Mouse (Mus musculus): ENCODE results near the gene Minar1.

Minar1 gene

GRCm38 (mm10) chr9:89623006-89623760 lies at the start of gene Minar1:
Gene Minar1, minus strand, starts transcription at chr9:89623125.
- peak; percentile 2 for DNase-seq (ENCODE audit: low spot score)

- DNase-seq (ENCODE audit: low spot score) = no peak
These were observed 47.0 kb upstream of the Minar1 start for GRCm38 (mm10) chr9:89669878-89670277.

DNA sequence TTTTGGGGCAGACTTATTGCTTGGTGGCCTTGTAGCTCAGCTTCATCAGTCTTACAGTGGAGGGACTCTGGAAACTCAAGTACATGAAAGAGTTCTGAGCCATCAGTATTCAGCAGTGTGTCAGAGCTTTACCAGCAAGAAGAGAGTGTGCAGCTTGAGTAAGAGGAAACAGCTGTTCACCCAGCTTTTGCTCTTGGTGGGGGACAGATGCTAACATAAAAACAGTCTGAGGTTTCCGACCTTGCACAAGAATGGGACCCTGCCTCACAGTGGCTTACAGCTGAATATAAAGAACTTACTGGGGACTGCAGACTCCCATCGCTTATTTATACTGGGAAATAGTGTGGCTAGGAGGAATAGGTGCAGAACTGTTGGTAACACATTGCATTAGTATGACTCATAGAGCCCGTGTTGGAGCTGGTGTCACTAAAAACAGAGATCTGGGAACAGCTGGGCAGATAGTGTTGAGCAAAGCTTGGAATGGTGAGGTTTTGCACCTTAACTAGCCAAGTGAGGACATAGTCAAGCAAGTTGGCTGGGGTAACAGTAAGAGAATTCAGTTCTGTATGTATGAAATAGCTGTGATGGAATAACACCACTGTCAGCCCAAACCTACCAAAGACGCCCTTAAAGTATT lies 44.5 kb upstream of the Minar1 start:
- no peak for DNase-seq (ENCODE audit: low spot score)

DNA sequence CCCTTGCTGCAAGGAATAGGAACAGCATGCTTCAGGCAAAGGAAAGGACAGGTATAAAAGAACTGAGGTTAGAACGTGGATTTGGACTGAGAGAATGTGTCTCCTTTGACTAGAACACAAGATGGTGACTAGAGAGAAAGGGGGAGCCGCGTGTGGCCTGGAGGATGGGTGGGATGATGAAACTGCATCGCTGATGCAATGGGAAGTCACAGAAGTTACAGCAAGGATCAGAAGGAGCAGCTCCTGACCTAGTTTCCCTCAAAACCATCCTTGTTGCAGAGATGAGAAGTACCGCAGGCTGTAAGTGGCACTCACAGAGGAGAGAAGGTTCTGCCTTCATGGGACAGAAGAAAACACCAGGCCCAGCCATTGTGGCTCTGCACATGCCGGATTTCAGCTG lies 28.0 kb upstream of the Minar1 start:
- no peak for DNase-seq (ENCODE audit: low spot score)

GRCm38 (mm10) chr9:89637453-89637852 lies 14.5 kb upstream of the Minar1 start:
- DNase-seq (ENCODE audit: low spot score) = no peak

- DNase-seq (ENCODE audit: low spot score) = no peak
These were observed 474 bp downstream of the Minar1 start for GRCm38 (mm10) chr9:89622296-89623005.

DNA sequence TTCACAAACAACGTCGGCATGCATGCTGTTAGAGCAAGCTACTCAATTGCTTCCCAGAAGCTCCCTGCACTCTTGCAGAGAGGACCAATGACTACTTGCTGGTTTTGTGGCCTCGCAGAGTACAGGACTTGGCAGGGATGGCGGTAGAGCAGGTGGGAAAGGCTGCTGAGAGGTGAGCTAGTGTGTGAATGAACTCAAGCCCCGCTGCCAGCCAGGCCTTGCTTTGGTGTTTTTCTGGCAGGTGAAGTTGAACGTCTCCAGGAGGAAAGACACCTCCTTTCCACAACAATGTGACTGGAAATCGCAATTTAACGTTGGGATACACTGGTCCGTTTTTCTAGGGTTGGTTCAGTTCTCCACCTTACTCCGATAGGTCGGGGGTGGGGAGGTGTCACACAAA lies 1.2 kb downstream of the Minar1 start:
- no peak for DNase-seq (ENCODE audit: low spot score)

GRCm38 (mm10) chr9:89620347-89620746 lies 2.6 kb downstream of the Minar1 start:
- no peak for DNase-seq (ENCODE audit: low spot score)

DNA sequence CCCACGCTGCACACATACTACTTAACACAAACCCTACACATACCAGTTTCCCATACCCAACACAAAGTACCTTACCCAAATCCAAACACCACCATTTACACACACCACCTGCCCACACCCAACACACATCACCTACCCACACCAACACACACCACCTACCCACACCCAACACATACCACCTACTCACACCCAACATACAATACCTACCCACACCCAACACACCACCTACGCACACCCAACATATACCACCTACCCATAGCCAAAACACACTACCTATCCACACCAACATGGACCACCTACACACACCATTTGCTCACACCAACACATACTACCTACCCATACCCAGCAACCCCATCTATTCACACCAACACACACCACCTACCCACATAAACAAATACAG lies 6.0 kb downstream of the Minar1 start:
- DNase-seq (ENCODE audit: low spot score) = no peak

DNA sequence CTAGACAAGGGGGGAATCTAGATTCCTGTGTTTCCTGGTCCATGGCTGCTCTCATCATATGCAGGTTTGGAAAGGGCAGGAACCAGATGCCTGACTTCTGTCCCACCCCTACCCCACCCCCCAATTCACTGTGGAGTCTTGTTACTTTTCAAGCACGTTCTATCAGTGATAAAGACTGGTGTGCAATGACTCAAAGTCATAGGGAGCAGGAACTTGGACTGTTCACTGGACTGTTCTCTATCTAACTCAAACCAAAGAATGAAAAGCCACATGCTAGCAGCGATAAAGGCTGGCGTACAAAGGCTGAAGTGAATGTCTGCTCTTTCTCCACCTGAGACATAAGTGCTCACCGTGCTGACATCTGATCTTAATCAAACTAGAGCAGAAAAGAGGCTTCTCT lies 12.3 kb downstream of the Minar1 start:
- no peak for DNase-seq (ENCODE audit: low spot score)

- DNase-seq (ENCODE audit: low spot score) = no peak
These were observed 15.6 kb downstream of the Minar1 start for GRCm38 (mm10) chr9:89607321-89607720.

- no peak for DNase-seq (ENCODE audit: low spot score)
These were observed 16.7 kb downstream of the Minar1 start for GRCm38 (mm10) chr9:89606256-89606655.

DNA sequence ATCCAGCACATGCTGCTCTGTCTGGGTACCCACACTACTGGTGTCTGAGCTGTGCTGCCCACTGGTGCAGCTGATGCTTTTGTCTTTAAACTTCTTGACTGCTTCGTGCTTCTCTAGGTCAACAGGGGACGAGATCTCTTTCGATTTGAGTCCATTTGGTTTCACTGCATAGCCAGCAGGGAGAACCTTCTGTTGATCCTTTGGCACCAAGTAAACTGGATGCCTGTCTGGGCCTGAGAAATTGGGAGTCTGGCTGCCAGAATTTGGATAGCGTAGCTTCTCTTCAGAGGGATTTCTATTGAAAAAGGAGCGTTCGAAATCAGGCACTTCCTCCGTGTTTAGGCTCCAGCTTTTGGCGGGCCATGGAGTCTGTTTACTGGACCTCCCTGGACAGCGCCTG lies 21.0 kb downstream of the Minar1 start:
- DNase-seq (ENCODE audit: low spot score) = no peak

DNA sequence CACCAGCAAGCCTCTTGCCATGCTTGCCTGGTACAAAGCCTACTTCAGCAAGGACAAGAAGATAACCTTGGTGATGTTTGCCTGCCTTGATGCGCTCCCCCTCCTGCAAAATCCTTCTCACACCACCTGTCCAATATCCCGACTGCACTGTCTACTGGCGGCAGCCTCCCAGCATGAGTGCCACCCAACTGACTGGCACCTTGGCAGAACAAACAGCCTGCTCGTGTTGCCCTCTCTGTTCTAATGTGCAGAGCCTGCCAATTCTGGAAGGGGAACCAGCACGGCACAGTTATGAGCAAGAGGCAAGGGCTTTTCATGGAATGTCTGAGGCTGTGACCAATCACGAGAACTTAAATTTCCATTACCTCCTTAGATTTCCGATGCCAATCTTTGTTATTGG lies 22.2 kb downstream of the Minar1 start:
- DNase-seq (ENCODE audit: low spot score) = no peak

DNA sequence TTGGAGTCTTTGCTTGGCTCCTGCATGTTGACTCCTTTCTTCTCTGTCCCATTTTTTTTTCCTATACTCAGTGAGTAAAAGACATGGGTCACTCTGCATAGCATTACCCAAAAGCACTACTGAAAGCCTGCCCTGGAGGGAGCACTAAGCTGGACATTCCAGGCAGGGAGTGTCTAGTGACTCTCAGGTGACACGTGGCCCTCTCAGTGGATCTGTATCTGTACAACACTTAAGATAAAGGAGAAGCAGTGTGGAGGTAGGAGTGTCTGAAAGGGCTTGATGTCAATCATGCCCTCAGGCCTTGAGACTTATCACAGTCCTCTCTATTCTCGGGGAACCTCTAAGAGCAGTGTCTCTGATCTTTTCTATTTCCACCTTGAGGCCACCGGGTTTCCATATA lies 25.9 kb downstream of the Minar1 start:
- DNase-seq (ENCODE audit: low spot score) = no peak

DNA sequence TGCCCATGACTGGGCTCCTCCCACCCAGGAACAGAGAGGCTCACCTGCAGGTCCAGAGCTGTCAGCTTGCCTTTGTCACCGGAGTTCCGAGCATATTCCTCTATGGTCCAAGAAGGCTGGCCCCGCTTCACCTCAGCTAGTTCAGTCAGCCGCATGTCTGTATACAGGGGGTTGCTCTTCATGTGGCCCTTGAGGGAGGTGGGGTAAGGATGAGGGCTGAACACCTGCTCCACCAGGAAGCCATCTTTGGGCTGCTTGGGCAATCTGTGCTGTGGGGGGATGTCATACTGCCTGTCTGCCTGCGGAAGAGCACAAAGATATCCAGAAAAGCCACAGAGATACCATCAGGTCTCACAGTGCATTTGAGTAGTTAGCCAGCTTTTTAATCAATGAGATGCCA lies 26.5 kb downstream of the Minar1 start:
- DNase-seq (ENCODE audit: low spot score) = no peak

GRCm38 (mm10) chr9:89592391-89592790 lies 30.5 kb downstream of the Minar1 start:
- DNase-seq (ENCODE audit: low spot score) = no peak

- no peak for DNase-seq (ENCODE audit: low spot score)
These were observed 44.5 kb downstream of the Minar1 start for GRCm38 (mm10) chr9:89578422-89578821.

GRCm38 (mm10) chr9:89552663-89553062 lies 70.3 kb downstream of the Minar1 start:
- DNase-seq (ENCODE audit: low spot score) = no peak
